Mouse (Mus musculus) myocyte (in vitro differentiated cells): ENCODE results near the gene Auts2.
A peak's percentile ranks its signal among the peaks of the same experiment; 100 is the strongest.

Experiments
- MYOD1 ChIP-seq, 3 experiments: IDR thresholded peaks; one replicate each; pipeline ENCODE4 v1.6.1; 2011; ENCODE audit warnings: control low read depth in 2 of 3, low read depth in 2 of 3, mild to moderate bottlenecking in 2 of 3, moderate library complexity in 1 of 3; ENCODE audit not compliant: insufficient read length in 2 of 3, control insufficient read depth in 1 of 3
- POLR2A ChIP-seq: IDR thresholded peaks from one replicate; pipeline ENCODE4 v1.6.1; 2011; ENCODE audit warnings: low read depth, mild to moderate bottlenecking, control low read depth, moderate library complexity; ENCODE audit not compliant: insufficient read length

- TF ChIP-seq POLR2A (no peak), MYOD1 (IDR thresholded peaks at IDR 0.05; ENCODE audit: control insufficient read depth in 1 of 3, insufficient read length in 2 of 3, low read depth in 2 of 3) (peak in 1 of 3 experiments; percentile 9)
Measured at GRCm38 (mm10) chr5:131584260-131585135, 958.6 kb downstream of the Auts2 start.
